Mouse (Mus musculus) activated CD4-positive, CD25-positive, alpha-beta regulatory T cell, adult 4 months (primary cell): Measurements from ENCODE around the gene Fam174b. TPM values are rescaled to one million over a fixed set of nuclear protein-coding genes. Genes with fewer than 3 reads are reported as not detected.

Experiments
- ATAC-seq: one replicate; pipeline ENCODE4 v1.8.0; 2017
- polyA plus RNA-seq, 2 experiments: library from polyadenylated mRNA; unstranded; fragments of 100-300 nt; shearing (Covaris generic); gene quantifications; one replicate each; pipeline ENCODE4 v1.2.1; 2017

Fam174b gene
- polyA plus RNA-seq, 2 experiments from 2014 or later = 1.2 to 2.7 TPM

DNA sequence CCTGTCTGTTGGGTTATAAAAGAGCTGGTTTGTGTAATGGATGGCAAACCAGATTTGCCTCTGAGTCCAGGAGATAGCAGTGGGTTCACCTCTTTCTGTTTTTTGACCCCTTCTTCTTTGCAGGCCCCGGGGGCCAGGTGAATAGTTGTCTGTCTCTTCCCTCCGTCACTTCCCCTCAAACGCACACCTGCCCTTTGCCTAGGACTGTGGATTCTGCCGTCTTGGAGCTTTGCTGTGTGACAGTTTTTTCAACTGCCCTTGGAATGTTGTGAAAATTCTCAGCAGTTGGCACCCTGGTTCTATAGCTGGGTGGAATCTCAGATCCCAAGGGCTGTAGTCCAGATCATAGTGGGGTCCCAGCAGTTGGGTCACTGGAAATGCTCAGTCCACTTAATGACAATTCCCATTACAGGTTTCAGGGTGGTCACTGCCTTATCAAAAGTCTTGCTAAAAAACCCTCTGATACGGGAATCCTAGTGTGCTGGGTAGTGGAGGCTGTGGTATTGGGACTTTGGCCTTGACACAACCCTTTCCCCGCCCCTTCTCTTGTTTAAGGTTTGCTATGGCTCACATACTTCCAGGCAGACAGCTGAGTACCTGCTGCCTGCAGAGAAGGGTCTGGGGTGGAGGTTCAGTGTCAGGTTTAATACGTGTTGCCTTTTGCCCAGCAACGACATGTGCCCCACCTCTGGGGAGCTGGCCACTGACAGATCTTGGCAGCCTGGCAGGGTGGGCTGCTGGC lies 76.3 kb downstream of the Fam174b start:
- no peak for ATAC-seq

DNA sequence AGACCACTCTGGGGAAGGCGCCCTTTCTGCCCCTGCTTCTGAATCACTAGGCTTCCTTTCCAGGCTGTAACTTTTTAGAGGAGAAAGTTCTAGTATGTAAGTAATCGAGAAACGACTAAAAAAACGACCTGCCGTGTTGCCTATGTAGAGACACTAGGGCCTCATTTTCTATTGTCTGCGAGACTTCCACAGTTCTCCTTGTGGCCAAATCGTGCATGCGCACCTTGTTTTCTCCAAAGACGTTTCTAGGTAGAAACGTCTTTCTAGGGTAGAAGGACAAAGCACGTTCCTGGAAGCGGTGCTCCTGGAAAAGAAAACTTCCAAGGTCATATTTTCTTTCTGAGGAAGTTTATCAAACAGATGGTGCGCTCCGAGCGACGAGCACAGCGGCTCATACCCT lies 79.3 kb downstream of the Fam174b start:
- no peak for ATAC-seq

Other genes with a start within 250 kb of the Fam174b start
- gene Chd2, start 198.5 kb upstream of the Fam174b start, polyA plus RNA-seq = 100 to 1,000 TPM; 136 to 151 TPM